Mouse (Mus musculus) adrenal gland, postnatal 14 days (tissue): ENCODE data around the gene Ttc27. TPM values are rescaled to one million over a fixed set of nuclear protein-coding genes. Genes with fewer than 3 reads are reported as not detected.
A peak's percentile ranks its signal among the peaks of the same experiment; 100 is the strongest.

Experiments used
- DNase-seq: peaks from one replicate; pipeline ENCODE4 v3.0.0; 2021; ENCODE audit warnings: mixed read lengths
- total RNA-seq: library from RNA; stranded (reverse); gene quantifications from 2 replicates; pipeline ENCODE4 v1.2.3, GENCODE M21; 2021

Gene Ttc27
- total RNA-seq, 1 experiment from 2014 or later, result 21.0 TPM

- no peak for DNase-seq
Measured at GRCm38 (mm10) chr17:74876954-74877353, 159.4 kb downstream of the Ttc27 start.

- DNase-seq, result no peak
Measured at GRCm38 (mm10) chr17:74879768-74880167, 162.2 kb downstream of the Ttc27 start.

DNA sequence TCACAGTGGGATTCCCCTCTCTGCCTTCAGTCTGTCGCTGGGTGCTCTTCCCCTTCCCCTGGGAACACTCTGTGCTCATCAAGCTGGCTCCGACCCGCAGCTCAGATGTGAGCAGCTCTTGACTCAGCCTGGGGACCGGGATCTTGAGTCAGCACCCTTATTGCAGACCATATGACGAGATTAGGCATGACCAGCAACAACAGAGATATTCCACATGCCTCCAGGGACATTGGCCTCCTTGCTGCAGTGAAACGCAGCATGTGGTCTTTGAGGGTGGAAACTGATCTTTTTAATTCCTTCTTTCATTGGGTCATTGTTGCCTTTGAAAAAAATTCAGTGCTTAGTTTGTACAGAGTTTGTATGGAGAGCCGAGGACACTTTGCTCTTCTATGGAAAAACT lies 169.5 kb downstream of the Ttc27 start:
- DNase-seq, result no peak

DNA sequence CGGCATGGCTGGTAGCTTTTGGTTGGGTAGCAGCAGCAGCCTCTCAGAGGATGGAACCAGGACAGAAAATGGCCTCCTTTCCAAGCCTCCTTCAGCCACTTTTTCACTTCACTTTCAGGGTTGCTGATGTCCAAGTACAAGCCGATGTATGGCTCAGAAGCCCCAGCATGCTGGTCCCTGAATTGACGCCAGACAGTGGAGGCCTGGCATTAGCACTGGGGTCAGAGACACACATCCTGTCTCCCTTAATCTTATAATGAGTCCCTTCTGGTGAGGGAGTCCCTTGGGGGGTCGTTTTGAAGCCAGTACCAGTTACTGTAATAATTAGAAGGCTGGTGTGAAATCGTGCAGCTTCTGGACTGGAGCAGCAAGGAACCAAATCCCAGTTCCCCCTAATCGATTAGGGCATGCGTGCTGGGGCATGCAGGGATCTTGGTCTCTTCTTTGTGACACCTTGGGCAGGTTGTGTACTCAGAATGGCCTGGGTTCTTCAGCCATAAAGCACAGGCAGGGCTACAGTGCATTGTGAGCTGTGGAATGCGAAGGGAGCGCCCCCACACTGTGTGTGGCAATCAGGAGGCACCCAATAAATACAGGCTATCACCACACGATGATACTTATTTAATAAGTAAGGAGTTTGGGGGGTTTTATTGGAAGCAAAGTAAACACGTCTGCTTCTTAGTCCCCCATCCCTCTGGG lies 171.5 kb downstream of the Ttc27 start:
- no peak for DNase-seq

GRCm38 (mm10) chr17:74889535-74890117 lies 172.1 kb downstream of the Ttc27 start:
- no peak for DNase-seq

- DNase-seq, result no peak
Measured at GRCm38 (mm10) chr17:74902453-74902852, 184.9 kb downstream of the Ttc27 start.

DNA sequence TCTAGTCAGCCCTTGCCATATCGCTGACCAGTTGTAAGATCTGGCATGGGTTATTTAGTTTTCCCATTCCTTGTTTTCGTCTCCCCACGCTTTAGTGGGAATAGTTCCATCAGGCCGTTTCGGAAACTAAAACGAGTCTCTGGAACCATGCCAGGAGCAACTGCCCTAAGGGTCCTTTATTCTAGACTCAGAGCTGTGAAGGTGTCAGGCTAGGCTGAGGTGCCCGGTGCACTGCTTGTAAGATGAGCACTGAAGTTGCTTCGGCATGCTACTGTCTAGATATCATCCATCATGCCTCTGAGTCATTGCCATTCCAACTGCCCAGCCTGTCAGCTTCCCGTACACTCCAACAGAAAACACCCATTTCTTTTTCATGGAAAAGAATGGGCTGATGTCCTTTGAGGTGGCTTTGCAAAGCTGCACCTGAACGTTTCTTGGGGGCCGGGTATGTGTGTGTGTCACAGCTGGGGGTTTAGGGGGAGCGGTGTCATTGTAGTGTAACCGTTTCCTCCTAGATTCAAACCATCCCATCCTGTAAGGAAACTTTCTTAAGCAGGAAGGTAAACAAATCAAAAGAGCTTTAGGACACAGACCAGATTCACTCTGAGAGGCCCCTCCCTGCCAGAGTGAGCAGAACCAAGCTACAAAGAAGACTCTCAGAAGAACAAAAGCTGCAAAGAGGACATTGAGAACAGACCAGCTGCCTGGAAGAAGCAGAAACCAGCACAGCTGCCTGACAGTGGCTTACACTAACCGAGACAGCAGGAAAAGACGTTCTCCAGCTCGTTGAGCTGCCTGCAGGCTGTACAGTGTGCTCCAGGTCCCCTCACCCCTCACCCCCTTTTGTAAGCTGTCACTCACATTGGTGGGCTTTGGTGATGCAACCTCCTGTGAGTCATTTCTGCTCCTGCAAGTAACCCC lies 186.1 kb downstream of the Ttc27 start:
- peak; percentile 27 for DNase-seq

GRCm38 (mm10) chr17:74904332-74904687 lies 186.8 kb downstream of the Ttc27 start:
- DNase-seq, result no peak

DNA sequence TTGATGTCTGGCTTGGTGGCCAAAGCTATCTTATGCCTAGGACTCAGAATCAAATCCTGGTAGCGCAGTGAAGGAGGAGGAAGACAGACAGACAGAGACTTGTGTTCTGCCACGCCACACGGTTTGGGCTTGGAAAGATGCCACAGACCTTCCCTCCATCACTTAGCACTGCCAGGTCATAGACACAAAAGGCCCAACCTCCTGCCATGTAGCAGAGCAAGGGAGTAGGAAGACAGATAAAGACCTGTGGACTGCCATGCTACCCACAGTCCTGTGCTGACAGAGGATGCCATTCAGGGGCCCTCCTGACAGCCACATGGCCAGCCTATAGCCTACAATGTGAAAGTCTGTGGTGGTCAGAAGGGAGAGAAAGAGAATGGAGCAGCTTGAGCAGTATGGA lies 187.4 kb downstream of the Ttc27 start:
- DNase-seq, result no peak

DNA sequence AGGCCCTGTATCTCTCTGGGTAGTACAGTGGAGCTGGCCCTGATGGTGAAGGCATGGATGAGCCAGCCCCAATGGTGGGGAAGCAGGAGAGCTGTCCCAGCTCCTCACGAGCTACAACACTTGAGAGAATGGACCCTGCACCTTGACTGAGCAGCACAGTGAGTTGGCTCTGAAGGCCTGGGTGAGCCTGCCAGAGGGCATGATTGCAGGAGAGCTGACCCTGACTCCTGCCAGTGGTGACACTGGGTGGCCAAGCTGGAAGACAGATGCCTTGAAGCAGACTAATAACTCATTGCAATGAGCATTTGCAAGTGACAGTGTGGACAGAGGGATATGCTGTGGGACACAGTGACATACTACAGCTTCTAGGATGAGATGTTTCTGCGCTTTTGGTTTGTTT lies 195.5 kb downstream of the Ttc27 start:
- peak; percentile 60 for DNase-seq

Other genes starting within 250 kb of the Ttc27 start
- gene Yipf4, start 228.2 kb upstream of the Ttc27 start, total RNA-seq, result 115 and 123 TPM in 2 replicates
- gene Birc6, start 189.4 kb upstream of the Ttc27 start, total RNA-seq, result 118 and 119 TPM in 2 replicates